Mouse (Mus musculus): ENCODE data around the gene Zfp14. TPM values are rescaled to one million over a fixed set of nuclear protein-coding genes. Genes with fewer than 3 reads are reported as not detected.

Zfp14 gene
- polyA plus RNA-seq, 1 experiment from 2014 or later, result 4.1 TPM

GRCm38 (mm10) chr7:30090092-30090969, 39.2 kb upstream of the Zfp14 start, which contains the start of the genes Gm26920 and Zfp566:
Gene Gm26920 (minus strand): TSS chr7:30090410.
Gene Zfp566 (minus strand): TSS chr7:30090527.
- 0 out of 2 replicates have a peak, but pooled peaks cover 1% of the 10 kb centered on the region for H3K9me3 ChIP-seq (ENCODE audit: control insufficient read depth, low read length)
- peak within 1 kb of the TSS; percentile 69 for H3K4me2 ChIP-seq (replicated peaks; ENCODE audit: low read depth, low read length)
- H3K4me1 ChIP-seq (ENCODE audit: control insufficient read depth, insufficient read depth, low read length), result peaks cover 11% of the 10 kb centered on the region
- peak within 1 kb of the TSS; percentile 78 for H3K9ac ChIP-seq (ENCODE audit: low read depth, low read length)
- H3K36me3 ChIP-seq (ENCODE audit: control insufficient read depth, insufficient read depth, low read length), result peaks cover 14% of the 10 kb centered on the region
- peak within 1 kb of the TSS; percentile 74 for H3K27ac ChIP-seq (ENCODE audit: low read depth, low read length)
- H3K4me3 ChIP-seq (ENCODE audit: low read length), result peak within 1 kb of the TSS; percentile 73
- peak; percentile 90 for ATAC-seq (ENCODE audit: low FRiP score, low TSS enrichment)
- no peaks in the 10 kb centered on the region for H3K27me3 ChIP-seq (ENCODE audit: control insufficient read depth, insufficient read depth, low read length)
- WGBS, result under 1% methylated on average over 40 of the region's 40 CpGs

- Histone ChIP-seq H3K36me3 (ENCODE audit: control insufficient read depth, insufficient read depth, low read length) (peaks cover 23% of the 10 kb centered on the region), H3K4me1 (ENCODE audit: control insufficient read depth, insufficient read depth, low read length) (peaks cover 11% of the 10 kb centered on the region), H3K4me3 (ENCODE audit: low read length) (peak overlapping the region; percentile 73), H3K9me3 (ENCODE audit: control insufficient read depth, low read length) (0 out of 2 replicates have a peak, but pooled peaks cover 5% of the 10 kb centered on the region), H3K27ac (ENCODE audit: low read depth, low read length) (no peak overlapping the region), H3K9ac (ENCODE audit: low read depth, low read length) (peak overlapping the region; percentile 78), H3K4me2 (replicated peaks; ENCODE audit: low read depth, low read length) (peak overlapping the region; percentile 69), H3K27me3 (ENCODE audit: control insufficient read depth, insufficient read depth, low read length) (no peaks in the 10 kb centered on the region)
- no peak; the same call in 1 of the 2 replicates for ATAC-seq (ENCODE audit: low FRiP score, low TSS enrichment)
- WGBS, result 12% methylated on average over 6 of the region's 6 CpGs
These were observed 38.2 kb upstream of the Zfp14 start for GRCm38 (mm10) chr7:30089405-30089804.

GRCm38 (mm10) chr7:30086524-30086923, 35.3 kb upstream of the Zfp14 start:
- ATAC-seq (ENCODE audit: low FRiP score, low TSS enrichment), result no peak
- peaks cover 11% of the 10 kb centered on the region for H3K4me1 ChIP-seq (ENCODE audit: control insufficient read depth, insufficient read depth, low read length)
- no peak overlapping the region for H3K27ac ChIP-seq (ENCODE audit: low read depth, low read length)
- no peak overlapping the region for H3K4me2 ChIP-seq (replicated peaks; ENCODE audit: low read depth, low read length)
- peaks cover 35% of the 10 kb centered on the region for H3K36me3 ChIP-seq (ENCODE audit: control insufficient read depth, insufficient read depth, low read length)
- H3K27me3 ChIP-seq (ENCODE audit: control insufficient read depth, insufficient read depth, low read length), result no peaks in the 10 kb centered on the region
- no peak overlapping the region for H3K4me3 ChIP-seq (ENCODE audit: low read length)
- 90% methylated on average over 9 of the region's 9 CpGs for WGBS
- no peak overlapping the region for H3K9ac ChIP-seq (ENCODE audit: low read depth, low read length)
- 0 out of 2 replicates have a peak, but pooled peaks cover 5% of the 10 kb centered on the region for H3K9me3 ChIP-seq (ENCODE audit: control insufficient read depth, low read length)

GRCm38 (mm10) chr7:30072146-30073028, 21.2 kb upstream of the Zfp14 start, which contains the start of gene Zfp82:
Gene Zfp82 (minus strand): TSS chr7:30072900.
- Histone ChIP-seq H3K9me3 (ENCODE audit: control insufficient read depth, low read length) (no peaks in the 10 kb centered on the region), H3K4me1 (ENCODE audit: control insufficient read depth, insufficient read depth, low read length) (peaks cover 5% of the 10 kb centered on the region; the same call in 1 of the 2 replicates), H3K27ac (ENCODE audit: low read depth, low read length) (peak within 1 kb of the TSS; percentile 65; the same call in 1 of the 2 replicates), H3K36me3 (ENCODE audit: control insufficient read depth, insufficient read depth, low read length) (peaks cover 13% of the 10 kb centered on the region; the same call in 1 of the 2 replicates), H3K9ac (ENCODE audit: low read depth, low read length) (peak within 1 kb of the TSS; percentile 80), H3K27me3 (ENCODE audit: control insufficient read depth, insufficient read depth, low read length) (no peaks in the 10 kb centered on the region), H3K4me2 (replicated peaks; ENCODE audit: low read depth, low read length) (peak within 1 kb of the TSS; percentile 97), H3K4me3 (ENCODE audit: low read length) (peak within 1 kb of the TSS; percentile 78)
- peak; percentile 95 for ATAC-seq (ENCODE audit: low FRiP score, low TSS enrichment)
- WGBS, result under 1% methylated on average over 50 of the region's 50 CpGs

- H3K4me2 ChIP-seq (replicated peaks; ENCODE audit: low read depth, low read length), result no peak overlapping the region
- H3K9me3 ChIP-seq (ENCODE audit: control insufficient read depth, low read length), result no peaks in the 10 kb centered on the region
- peaks cover 22% of the 10 kb centered on the region; the same call in 1 of the 2 replicates for H3K36me3 ChIP-seq (ENCODE audit: control insufficient read depth, insufficient read depth, low read length)
- 88% methylated on average over 5 of the region's 5 CpGs for WGBS
- no peak overlapping the region for H3K4me3 ChIP-seq (ENCODE audit: low read length)
- H3K27ac ChIP-seq (ENCODE audit: low read depth, low read length), result no peak overlapping the region
- ATAC-seq (ENCODE audit: low FRiP score, low TSS enrichment), result no peak
- H3K4me1 ChIP-seq (ENCODE audit: control insufficient read depth, insufficient read depth, low read length), result no peaks in the 10 kb centered on the region
- H3K9ac ChIP-seq (ENCODE audit: low read depth, low read length), result no peak overlapping the region
- no peaks in the 10 kb centered on the region for H3K27me3 ChIP-seq (ENCODE audit: control insufficient read depth, insufficient read depth, low read length)
These were observed 13.4 kb upstream of the Zfp14 start for GRCm38 (mm10) chr7:30064622-30065021.

GRCm38 (mm10) chr7:30062478-30062877, 11.3 kb upstream of the Zfp14 start:
- no peak overlapping the region for H3K9ac ChIP-seq (ENCODE audit: low read depth, low read length)
- no peak for ATAC-seq (ENCODE audit: low FRiP score, low TSS enrichment)
- H3K27ac ChIP-seq (ENCODE audit: low read depth, low read length), result no peak overlapping the region
- H3K4me2 ChIP-seq (replicated peaks; ENCODE audit: low read depth, low read length), result no peak overlapping the region
- 95% methylated on average over 5 of the region's 5 CpGs for WGBS
- H3K36me3 ChIP-seq (ENCODE audit: control insufficient read depth, insufficient read depth, low read length), result peaks cover 17% of the 10 kb centered on the region; the same call in 1 of the 2 replicates
- H3K4me1 ChIP-seq (ENCODE audit: control insufficient read depth, insufficient read depth, low read length), result no peaks in the 10 kb centered on the region
- H3K27me3 ChIP-seq (ENCODE audit: control insufficient read depth, insufficient read depth, low read length), result no peaks in the 10 kb centered on the region
- H3K9me3 ChIP-seq (ENCODE audit: control insufficient read depth, low read length), result no peaks in the 10 kb centered on the region
- H3K4me3 ChIP-seq (ENCODE audit: low read length), result no peak overlapping the region

- no peak for ATAC-seq (ENCODE audit: low FRiP score, low TSS enrichment)
- 45% methylated on average over 6 of the region's 6 CpGs for WGBS
These were observed 9.2 kb upstream of the Zfp14 start for GRCm38 (mm10) chr7:30060341-30060740.

GRCm38 (mm10) chr7:30053591-30053990, 2.4 kb upstream of the Zfp14 start:
- Histone ChIP-seq H3K27me3 (ENCODE audit: control insufficient read depth, insufficient read depth, low read length) (no peaks in the 10 kb centered on the region), H3K4me1 (ENCODE audit: control insufficient read depth, insufficient read depth, low read length) (peaks cover 10% of the 10 kb centered on the region), H3K9ac (ENCODE audit: low read depth, low read length) (no peak overlapping the region), H3K36me3 (ENCODE audit: control insufficient read depth, insufficient read depth, low read length) (peaks cover 14% of the 10 kb centered on the region), H3K4me3 (ENCODE audit: low read length) (no peak overlapping the region), H3K9me3 (ENCODE audit: control insufficient read depth, low read length) (no peaks in the 10 kb centered on the region), H3K4me2 (replicated peaks; ENCODE audit: low read depth, low read length) (no peak overlapping the region), H3K27ac (ENCODE audit: low read depth, low read length) (no peak overlapping the region)
- WGBS, result 3% methylated on average over 3 of the region's 3 CpGs
- ATAC-seq (ENCODE audit: low FRiP score, low TSS enrichment), result no peak

More at GRCm38 (mm10) chr7:30060341-30060740, 9.2 kb upstream of the Zfp14 start:
- Histone ChIP-seq H3K4me2 (replicated peaks; ENCODE audit: low read depth, low read length) (no peak overlapping the region), H3K9me3 (ENCODE audit: control insufficient read depth, low read length) (no peaks in the 10 kb centered on the region), H3K4me3 (ENCODE audit: low read length) (no peak overlapping the region), H3K9ac (ENCODE audit: low read depth, low read length) (no peak overlapping the region), H3K27ac (ENCODE audit: low read depth, low read length) (no peak overlapping the region), H3K4me1 (ENCODE audit: control insufficient read depth, insufficient read depth, low read length) (no peaks in the 10 kb centered on the region), H3K27me3 (ENCODE audit: control insufficient read depth, insufficient read depth, low read length) (no peaks in the 10 kb centered on the region), H3K36me3 (ENCODE audit: control insufficient read depth, insufficient read depth, low read length) (peaks cover 24% of the 10 kb centered on the region)

Data from kidney, embryonic 14.5 days (tissue).